Mouse (Mus musculus) fibroblast of lung, adult 2 months (primary cell): ENCODE results near the gene Lipf.

Source experiments
- DNase-seq: peaks from one replicate; pipeline ENCODE4 v3.0.0-alpha.2; 2011; ENCODE audit warnings: low read depth

The Lipf gene

GRCm38 (mm10) chr19:33960887-33961286, at the start of gene Lipf:
Gene Lipf, plus strand, starts transcription at chr19:33961187.
- no peak for DNase-seq

- no peak for DNase-seq
Measured at GRCm38 (mm10) chr19:33924099-33924498, 36.9 kb upstream of the Lipf start.

GRCm38 (mm10) chr19:33979007-33979406, 18.0 kb downstream of the Lipf start:
- no peak for DNase-seq

GRCm38 (mm10) chr19:33983043-33983442, 22.1 kb downstream of the Lipf start:
- no peak for DNase-seq

- DNase-seq, result peak; percentile 13
Measured at GRCm38 (mm10) chr19:34008002-34008401, 47.0 kb downstream of the Lipf start, which contains the start of gene Lipk. Gene Lipk, plus strand, starts transcription at chr19:34008290.

GRCm38 (mm10) chr19:34021440-34022172, 60.6 kb downstream of the Lipf start:
- DNase-seq, result no peak

GRCm38 (mm10) chr19:34022759-34023158, 61.8 kb downstream of the Lipf start:
- DNase-seq, result no peak
